Mouse (Mus musculus): ENCODE results near the gene Fam25c. TPM values are rescaled to one million over a fixed set of nuclear protein-coding genes. Genes with fewer than 3 reads are reported as not detected.

Fam25c gene
- not detected in 2 replicates for polyA plus RNA-seq (2015; fragmentation: Nextera tagmentation; extraction: Ambion mirVana)

DNA sequence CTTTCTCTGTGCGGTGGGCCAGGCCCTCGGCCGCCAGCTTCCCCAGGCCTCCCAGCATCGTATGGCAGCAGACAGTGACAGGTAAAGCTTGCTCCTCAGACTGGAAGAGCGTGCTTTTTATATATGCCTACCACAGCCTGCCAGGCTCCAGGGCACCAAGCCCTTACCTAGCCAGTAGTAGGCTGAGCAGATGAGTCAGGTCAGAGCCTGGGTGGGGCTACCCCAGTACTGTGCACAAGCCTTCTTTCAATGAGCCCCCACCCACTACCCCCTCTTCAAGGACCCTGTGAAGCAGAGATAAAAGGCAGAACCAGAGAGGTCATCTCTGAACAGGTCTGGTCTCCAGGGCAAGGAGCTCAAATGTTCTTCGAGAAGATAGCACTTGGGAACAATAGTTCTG lies at the start of gene Fam25c:
Fam25c (minus strand) TSS at position 133 of the 400 bp plus-strand sequence.
- no peak within 1 kb of the TSS for H3K27ac ChIP-seq (ENCODE audit: low read depth, low read length)
- H3K9me3 ChIP-seq (ENCODE audit: control insufficient read depth, low read length) = no peaks in the 10 kb centered on the region
- no peak for ATAC-seq
- no peaks in the 10 kb centered on the region for H3K27me3 ChIP-seq (replicated peaks; ENCODE audit: control insufficient read depth, insufficient read depth, low read length)
- no peaks in the 10 kb centered on the region for H3K36me3 ChIP-seq (ENCODE audit: control insufficient read depth, insufficient read depth, low read length)
- H3K9ac ChIP-seq (ENCODE audit: low read depth, low read length) = no peak within 1 kb of the TSS
- no peak within 1 kb of the TSS for H3K4me2 ChIP-seq (ENCODE audit: low read length)
- H3K4me1 ChIP-seq (ENCODE audit: control insufficient read depth, insufficient read depth, low read depth, low read length) = no peaks in the 10 kb centered on the region
- 84% methylated on average over 6 of the region's 6 CpGs for WGBS
- no peak within 1 kb of the TSS for H3K4me3 ChIP-seq (ENCODE audit: low read length)

DNA sequence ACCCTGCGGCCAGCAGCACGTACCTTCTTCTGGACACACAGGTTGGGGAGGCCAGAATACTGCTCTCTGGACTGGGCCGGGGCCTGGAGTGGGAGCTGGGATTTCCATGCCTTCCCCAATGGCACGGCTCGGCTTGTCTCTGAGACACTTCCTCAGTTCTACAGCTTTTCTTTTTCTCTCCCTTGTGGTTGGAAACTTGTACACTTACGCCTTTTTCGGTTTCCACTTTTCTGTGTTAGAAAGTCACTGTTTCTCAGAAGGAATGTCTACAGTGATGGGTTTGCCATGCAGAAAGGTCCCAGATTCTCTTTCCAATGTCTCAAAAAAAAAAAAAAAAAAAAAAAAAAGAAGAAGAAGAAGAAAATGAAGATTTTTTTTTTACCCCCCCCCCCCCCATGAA lies 48.2 kb upstream of the Fam25c start:
- Histone ChIP-seq H3K4me3 (ENCODE audit: low read length) (no peak overlapping the region), H3K27ac (ENCODE audit: low read depth, low read length) (no peak overlapping the region), H3K4me2 (ENCODE audit: low read length) (no peak overlapping the region), H3K36me3 (ENCODE audit: control insufficient read depth, insufficient read depth, low read length) (peaks cover 15% of the 10 kb centered on the region), H3K9me3 (ENCODE audit: control insufficient read depth, low read length) (no peaks in the 10 kb centered on the region), H3K9ac (ENCODE audit: low read depth, low read length) (no peak overlapping the region), H3K4me1 (ENCODE audit: control insufficient read depth, insufficient read depth, low read depth, low read length) (no peaks in the 10 kb centered on the region), H3K27me3 (replicated peaks; ENCODE audit: control insufficient read depth, insufficient read depth, low read length) (no peaks in the 10 kb centered on the region)
- ATAC-seq = no peak
- WGBS = 96% methylated on average over 7 of the region's 7 CpGs

- Histone ChIP-seq H3K9ac (ENCODE audit: low read depth, low read length) (no peak overlapping the region), H3K4me3 (ENCODE audit: low read length) (no peak overlapping the region), H3K4me2 (ENCODE audit: low read length) (no peak overlapping the region), H3K9me3 (ENCODE audit: control insufficient read depth, low read length) (no peaks in the 10 kb centered on the region), H3K27me3 (replicated peaks; ENCODE audit: control insufficient read depth, insufficient read depth, low read length) (no peaks in the 10 kb centered on the region), H3K36me3 (ENCODE audit: control insufficient read depth, insufficient read depth, low read length) (peaks cover 16% of the 10 kb centered on the region), H3K4me1 (ENCODE audit: control insufficient read depth, insufficient read depth, low read depth, low read length) (no peaks in the 10 kb centered on the region), H3K27ac (ENCODE audit: low read depth, low read length) (no peak overlapping the region)
- ATAC-seq = no peak
- 76% methylated on average over 8 of the region's 8 CpGs for WGBS
Observed at GRCm38 (mm10) chr14:34402871-34403270, 47.6 kb upstream of the Fam25c start.

DNA sequence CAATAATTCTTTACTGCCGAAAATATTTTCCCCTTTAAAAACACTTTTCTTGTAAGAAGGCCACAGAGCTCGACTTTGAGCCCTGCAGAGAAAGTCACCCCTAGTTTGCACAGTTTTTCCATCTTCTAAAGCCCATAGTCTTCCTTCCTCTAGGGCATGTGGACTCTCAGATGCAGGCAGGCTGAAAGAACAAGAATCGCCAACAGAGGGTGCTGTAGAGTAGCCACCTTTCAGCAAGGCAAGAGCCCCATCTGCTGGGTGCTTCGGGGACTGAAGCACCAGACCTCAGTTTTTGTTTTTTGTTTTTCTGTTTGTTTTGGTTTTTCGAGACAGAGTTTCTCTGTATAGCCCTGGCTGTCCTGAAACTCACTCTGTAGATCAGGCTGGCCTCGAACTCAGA lies 45.9 kb upstream of the Fam25c start:
- no peaks in the 10 kb centered on the region for H3K4me1 ChIP-seq (ENCODE audit: control insufficient read depth, insufficient read depth, low read depth, low read length)
- ATAC-seq = no peak

DNA sequence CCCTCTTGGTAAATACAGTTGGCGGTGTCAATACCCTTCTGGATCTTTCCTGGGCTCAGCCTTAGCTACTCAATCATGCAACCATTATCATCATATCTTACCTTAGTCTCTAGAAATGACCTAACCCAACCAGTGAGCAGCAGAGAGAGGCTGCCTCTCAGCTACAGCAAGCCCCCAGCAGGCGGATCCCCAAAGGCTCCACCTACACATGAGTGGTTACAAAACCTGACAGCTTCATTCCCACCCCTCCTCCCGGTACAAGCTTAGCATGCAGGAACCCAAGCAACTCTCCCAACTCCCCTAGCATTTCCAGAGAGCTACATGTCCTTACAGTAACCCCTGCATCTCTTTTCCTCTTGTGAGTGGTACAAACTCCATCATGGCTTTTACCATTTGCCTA lies 44.8 kb upstream of the Fam25c start:
- H3K36me3 ChIP-seq (ENCODE audit: control insufficient read depth, insufficient read depth, low read length) = peaks cover 11% of the 10 kb centered on the region

More for the DNA sequence above, 45.9 kb upstream of the Fam25c start:
- Histone ChIP-seq H3K36me3 (ENCODE audit: control insufficient read depth, insufficient read depth, low read length) (peaks cover 11% of the 10 kb centered on the region), H3K27ac (ENCODE audit: low read depth, low read length) (no peak overlapping the region), H3K9ac (ENCODE audit: low read depth, low read length) (no peak overlapping the region), H3K4me2 (ENCODE audit: low read length) (no peak overlapping the region), H3K4me3 (ENCODE audit: low read length) (no peak overlapping the region), H3K9me3 (ENCODE audit: control insufficient read depth, low read length) (no peaks in the 10 kb centered on the region), H3K27me3 (replicated peaks; ENCODE audit: control insufficient read depth, insufficient read depth, low read length) (no peaks in the 10 kb centered on the region)
- WGBS = 53% methylated on average over 6 of the region's 6 CpGs

DNA sequence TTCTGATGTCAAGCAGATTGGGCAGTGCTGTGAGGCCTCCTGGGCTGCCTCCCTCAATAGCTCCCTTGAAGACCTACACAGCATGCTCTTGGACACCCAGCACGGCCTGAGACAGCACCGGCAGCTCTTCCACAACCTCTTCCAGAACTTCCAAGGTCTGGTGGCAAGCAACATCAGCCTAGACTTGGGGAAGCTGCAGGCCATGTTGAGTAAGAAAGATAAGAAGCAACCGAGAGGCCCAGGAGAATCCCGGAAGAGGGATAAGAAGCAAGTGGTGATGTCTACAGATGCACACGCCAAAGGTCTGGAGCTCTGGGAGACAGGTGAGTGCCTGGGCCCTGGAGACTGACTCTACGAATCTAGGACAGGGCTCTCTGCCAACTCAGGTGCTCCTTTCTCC lies 44.1 kb upstream of the Fam25c start:
- Histone ChIP-seq H3K27ac (ENCODE audit: low read depth, low read length) (no peak overlapping the region), H3K4me2 (ENCODE audit: low read length) (no peak overlapping the region), H3K36me3 (ENCODE audit: control insufficient read depth, insufficient read depth, low read length) (peaks cover 11% of the 10 kb centered on the region), H3K4me1 (ENCODE audit: control insufficient read depth, insufficient read depth, low read depth, low read length) (no peaks in the 10 kb centered on the region), H3K4me3 (ENCODE audit: low read length) (no peak overlapping the region), H3K9me3 (ENCODE audit: control insufficient read depth, low read length) (no peaks in the 10 kb centered on the region), H3K9ac (ENCODE audit: low read depth, low read length) (no peak overlapping the region), H3K27me3 (replicated peaks; ENCODE audit: control insufficient read depth, insufficient read depth, low read length) (no peaks in the 10 kb centered on the region)
- WGBS = 97% methylated on average over 6 of the region's 6 CpGs
- no peak for ATAC-seq

More for the DNA sequence above, 44.8 kb upstream of the Fam25c start:
- 100% methylated on average over 3 of the region's 3 CpGs for WGBS
- Histone ChIP-seq H3K4me1 (ENCODE audit: control insufficient read depth, insufficient read depth, low read depth, low read length) (no peaks in the 10 kb centered on the region), H3K4me2 (ENCODE audit: low read length) (no peak overlapping the region), H3K9ac (ENCODE audit: low read depth, low read length) (no peak overlapping the region), H3K4me3 (ENCODE audit: low read length) (no peak overlapping the region), H3K27me3 (replicated peaks; ENCODE audit: control insufficient read depth, insufficient read depth, low read length) (no peaks in the 10 kb centered on the region), H3K27ac (ENCODE audit: low read depth, low read length) (no peak overlapping the region), H3K9me3 (ENCODE audit: control insufficient read depth, low read length) (no peaks in the 10 kb centered on the region)
- ATAC-seq = no peak

DNA sequence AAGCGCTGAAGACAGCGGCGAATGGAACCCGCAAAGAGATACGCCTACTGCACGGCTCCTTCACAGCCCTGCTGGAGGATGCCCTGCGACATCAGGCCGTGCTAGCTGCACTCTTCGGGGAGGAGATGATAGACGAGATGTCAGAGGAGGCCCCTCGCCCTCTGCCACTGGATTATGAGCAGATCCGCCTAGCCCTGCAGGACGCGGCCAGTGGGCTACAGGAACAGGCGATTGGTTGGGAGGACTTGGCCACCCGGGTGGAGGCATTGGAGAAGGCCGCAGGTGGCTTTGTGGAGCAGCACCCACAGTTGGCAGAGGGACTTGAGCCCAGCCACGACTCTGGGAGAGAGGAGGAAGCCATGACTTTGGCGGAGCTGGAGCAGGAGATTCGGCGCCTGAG lies 43.7 kb upstream of the Fam25c start:
- Histone ChIP-seq H3K4me1 (ENCODE audit: control insufficient read depth, insufficient read depth, low read depth, low read length) (no peaks in the 10 kb centered on the region), H3K9me3 (ENCODE audit: control insufficient read depth, low read length) (no peaks in the 10 kb centered on the region), H3K36me3 (ENCODE audit: control insufficient read depth, insufficient read depth, low read length) (peaks cover 11% of the 10 kb centered on the region), H3K4me2 (ENCODE audit: low read length) (no peak overlapping the region), H3K27ac (ENCODE audit: low read depth, low read length) (no peak overlapping the region), H3K4me3 (ENCODE audit: low read length) (no peak overlapping the region), H3K9ac (ENCODE audit: low read depth, low read length) (no peak overlapping the region), H3K27me3 (replicated peaks; ENCODE audit: control insufficient read depth, insufficient read depth, low read length) (no peaks in the 10 kb centered on the region)
- ATAC-seq = no peak
- WGBS = 95% methylated on average over 21 of the region's 21 CpGs

- WGBS = 82% methylated on average over 5 of the region's 5 CpGs
- Histone ChIP-seq H3K27ac (ENCODE audit: low read depth, low read length) (no peak overlapping the region), H3K27me3 (replicated peaks; ENCODE audit: control insufficient read depth, insufficient read depth, low read length) (no peaks in the 10 kb centered on the region), H3K4me3 (ENCODE audit: low read length) (no peak overlapping the region), H3K9ac (ENCODE audit: low read depth, low read length) (no peak overlapping the region), H3K36me3 (ENCODE audit: control insufficient read depth, insufficient read depth, low read length) (peaks cover 9% of the 10 kb centered on the region), H3K4me1 (ENCODE audit: control insufficient read depth, insufficient read depth, low read depth, low read length) (no peaks in the 10 kb centered on the region), H3K9me3 (ENCODE audit: control insufficient read depth, low read length) (no peaks in the 10 kb centered on the region), H3K4me2 (ENCODE audit: low read length) (no peak overlapping the region)
- ATAC-seq = no peak
Observed at GRCm38 (mm10) chr14:34397871-34398270, 42.6 kb upstream of the Fam25c start.

DNA sequence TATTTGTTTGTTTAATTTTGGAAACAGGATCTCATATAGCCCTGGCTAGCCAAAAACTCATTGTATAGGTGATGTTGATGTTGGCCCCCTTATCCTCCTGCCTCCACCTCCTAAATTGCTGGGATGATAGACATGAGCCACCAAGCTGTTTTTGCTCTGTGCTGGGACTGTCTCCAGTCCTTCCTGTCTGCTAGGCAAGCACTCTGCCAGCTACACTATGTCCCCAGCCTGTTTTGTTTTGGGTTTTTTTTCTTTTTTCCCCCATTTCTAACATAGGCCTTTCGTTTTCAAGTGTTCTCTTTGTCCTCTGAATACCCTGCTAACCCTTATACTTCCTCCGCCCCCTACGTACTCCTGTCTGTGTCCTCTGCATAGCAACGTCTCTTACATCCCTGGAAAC lies 38.1 kb upstream of the Fam25c start:
- no peak overlapping the region for H3K4me3 ChIP-seq (ENCODE audit: low read length)
- H3K9me3 ChIP-seq (ENCODE audit: control insufficient read depth, low read length) = no peaks in the 10 kb centered on the region; the same call in 1 of the 2 replicates
- 0 out of 2 replicates have a peak, but pooled peaks cover 3% of the 10 kb centered on the region for H3K36me3 ChIP-seq (ENCODE audit: control insufficient read depth, insufficient read depth, low read length)
- no peak overlapping the region for H3K4me2 ChIP-seq (ENCODE audit: low read length)
- no peaks in the 10 kb centered on the region for H3K27me3 ChIP-seq (replicated peaks; ENCODE audit: control insufficient read depth, insufficient read depth, low read length)
- ATAC-seq = peak; percentile 54; the same call in 1 of the 2 replicates
- WGBS = 59% methylated on average over 4 of the region's 4 CpGs
- H3K4me1 ChIP-seq (ENCODE audit: control insufficient read depth, insufficient read depth, low read depth, low read length) = no peaks in the 10 kb centered on the region
- no peak overlapping the region for H3K27ac ChIP-seq (ENCODE audit: low read depth, low read length)
- H3K9ac ChIP-seq (ENCODE audit: low read depth, low read length) = no peak overlapping the region

Measured in hindbrain, embryonic 16.5 days (tissue).